Mouse (Mus musculus): ENCODE results near the gene Dnaja3. TPM values are rescaled to one million over a fixed set of nuclear protein-coding genes. Genes with fewer than 3 reads are reported as not detected.
"Not testable (repeated sequence)": the region's sequence is repeated elsewhere in the genome, so short reads cannot be mapped to it uniquely, and the experiment has no call there.

Gene Dnaja3
- polyA plus RNA-seq, 1 experiment from 2014 or later: 71.9 TPM

DNA sequence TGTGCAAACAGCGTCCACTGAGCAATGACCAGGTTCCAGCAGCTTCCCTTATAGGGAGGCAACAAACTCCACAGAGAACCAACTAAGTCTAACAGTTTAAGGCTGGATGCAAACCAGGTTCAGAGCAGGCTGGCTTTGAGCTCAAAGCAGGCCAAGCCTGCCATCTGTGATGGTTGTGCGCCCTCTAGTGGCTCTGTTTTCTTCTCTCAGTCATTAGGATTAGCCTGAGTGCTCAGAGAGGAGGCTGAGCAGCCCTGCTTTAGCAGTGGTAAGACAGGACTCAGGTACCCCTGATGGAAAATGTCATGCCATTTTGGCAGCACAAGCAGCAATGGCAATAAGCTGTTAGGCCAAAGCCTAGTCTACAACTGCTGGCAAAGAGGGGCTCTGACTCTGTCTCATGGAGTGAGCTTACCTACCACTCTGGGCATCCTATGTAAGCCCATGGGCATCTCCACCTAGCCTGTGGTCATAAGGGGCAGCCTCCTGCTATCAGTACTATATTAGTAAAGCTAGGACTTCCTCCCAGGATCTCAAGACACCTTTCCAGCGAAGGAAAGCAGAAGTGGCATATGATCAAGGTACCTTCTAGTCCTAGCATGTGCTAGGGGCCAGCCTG, 27.5 kb downstream of the Dnaja3 start:
- no peaks in the 10 kb centered on the region for H3K4me1 ChIP-seq (ENCODE audit: control insufficient read depth, insufficient read depth, low read depth, low read length)
- no peak overlapping the region for H3K4me2 ChIP-seq (ENCODE audit: low read length)
- WGBS: 22% methylated on average over 3 of the region's 3 CpGs
- peaks cover 10% of the 10 kb centered on the region; the same call in 1 of the 2 replicates for H3K36me3 ChIP-seq (ENCODE audit: control insufficient read depth, insufficient read depth, low read length)
- no peak overlapping the region for H3K4me3 ChIP-seq (ENCODE audit: low read length)
- no peak overlapping the region for H3K9ac ChIP-seq (ENCODE audit: low read depth, low read length)
- no peak overlapping the region for H3K27ac ChIP-seq (ENCODE audit: low read depth, low read length)
- peak; percentile 93 for ATAC-seq
- H3K27me3 ChIP-seq (replicated peaks; ENCODE audit: control insufficient read depth, insufficient read depth, low read length): no peaks in the 10 kb centered on the region
- no peaks in the 10 kb centered on the region for H3K9me3 ChIP-seq (ENCODE audit: control insufficient read depth, low read length)

GRCm38 (mm10) chr16:4670317-4670716, 30.5 kb downstream of the Dnaja3 start:
- ATAC-seq: no peak
- 87% methylated on average over 5 of the region's 5 CpGs for WGBS
- no peaks in the 10 kb centered on the region for H3K9me3 ChIP-seq (ENCODE audit: control insufficient read depth, low read length)
- no peak overlapping the region for H3K4me2 ChIP-seq (ENCODE audit: low read length)
- H3K4me1 ChIP-seq (ENCODE audit: control insufficient read depth, insufficient read depth, low read depth, low read length): no peaks in the 10 kb centered on the region
- H3K27me3 ChIP-seq (replicated peaks; ENCODE audit: control insufficient read depth, insufficient read depth, low read length): no peaks in the 10 kb centered on the region
- peaks cover 13% of the 10 kb centered on the region; the same call in 1 of the 2 replicates for H3K36me3 ChIP-seq (ENCODE audit: control insufficient read depth, insufficient read depth, low read length)
- H3K27ac ChIP-seq (ENCODE audit: low read depth, low read length): no peak overlapping the region
- H3K4me3 ChIP-seq (ENCODE audit: low read length): no peak overlapping the region
- no peak overlapping the region for H3K9ac ChIP-seq (ENCODE audit: low read depth, low read length)

GRCm38 (mm10) chr16:4674091-4674490, 34.3 kb downstream of the Dnaja3 start:
- 85% methylated on average over 4 of the region's 4 CpGs for WGBS
- peaks cover 9% of the 10 kb centered on the region for H3K4me1 ChIP-seq (ENCODE audit: control insufficient read depth, insufficient read depth, low read depth, low read length)
- 0 out of 2 replicates have a peak, but pooled peaks cover 2% of the 10 kb centered on the region for H3K36me3 ChIP-seq (ENCODE audit: control insufficient read depth, insufficient read depth, low read length)
- H3K9ac ChIP-seq (ENCODE audit: low read depth, low read length): no peak overlapping the region
- no peak overlapping the region for H3K27ac ChIP-seq (ENCODE audit: low read depth, low read length)
- H3K4me2 ChIP-seq (ENCODE audit: low read length): no peak overlapping the region
- H3K4me3 ChIP-seq (ENCODE audit: low read length): no peak overlapping the region
- no peak for ATAC-seq
- H3K9me3 ChIP-seq (ENCODE audit: control insufficient read depth, low read length): no peaks in the 10 kb centered on the region
- no peaks in the 10 kb centered on the region for H3K27me3 ChIP-seq (replicated peaks; ENCODE audit: control insufficient read depth, insufficient read depth, low read length)

DNA sequence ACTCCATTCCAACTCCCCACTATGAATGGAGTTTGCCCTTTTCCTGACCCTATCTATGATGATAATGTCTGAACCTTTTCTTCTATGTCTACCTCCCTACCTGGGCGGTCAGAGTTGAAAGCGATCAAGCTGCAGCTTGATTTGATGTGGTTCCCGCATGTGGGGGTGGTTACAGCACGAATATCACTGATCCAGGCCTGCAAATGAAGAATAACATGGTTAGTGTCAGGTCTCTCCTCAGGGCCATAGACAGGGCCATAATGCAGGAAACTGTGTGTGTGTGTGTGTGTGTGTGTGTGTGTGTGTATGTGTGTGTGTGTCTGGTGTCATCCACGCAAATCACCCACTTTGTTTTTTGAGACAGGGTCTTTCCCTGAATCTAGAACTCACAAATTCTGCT, 37.0 kb downstream of the Dnaja3 start:
- no peak overlapping the region for H3K4me2 ChIP-seq (ENCODE audit: low read length)
- no peak for ATAC-seq
- peaks cover 11% of the 10 kb centered on the region for H3K4me1 ChIP-seq (ENCODE audit: control insufficient read depth, insufficient read depth, low read depth, low read length)
- H3K27ac ChIP-seq (ENCODE audit: low read depth, low read length): no peak overlapping the region
- 0 out of 2 replicates have a peak, but pooled peaks cover 2% of the 10 kb centered on the region for H3K36me3 ChIP-seq (ENCODE audit: control insufficient read depth, insufficient read depth, low read length)
- no peak overlapping the region for H3K4me3 ChIP-seq (ENCODE audit: low read length)
- H3K9me3 ChIP-seq (ENCODE audit: control insufficient read depth, low read length): no peaks in the 10 kb centered on the region
- H3K27me3 ChIP-seq (replicated peaks; ENCODE audit: control insufficient read depth, insufficient read depth, low read length): no peaks in the 10 kb centered on the region
- no peak overlapping the region for H3K9ac ChIP-seq (ENCODE audit: low read depth, low read length)
- 95% methylated on average over 5 of the region's 5 CpGs for WGBS

DNA sequence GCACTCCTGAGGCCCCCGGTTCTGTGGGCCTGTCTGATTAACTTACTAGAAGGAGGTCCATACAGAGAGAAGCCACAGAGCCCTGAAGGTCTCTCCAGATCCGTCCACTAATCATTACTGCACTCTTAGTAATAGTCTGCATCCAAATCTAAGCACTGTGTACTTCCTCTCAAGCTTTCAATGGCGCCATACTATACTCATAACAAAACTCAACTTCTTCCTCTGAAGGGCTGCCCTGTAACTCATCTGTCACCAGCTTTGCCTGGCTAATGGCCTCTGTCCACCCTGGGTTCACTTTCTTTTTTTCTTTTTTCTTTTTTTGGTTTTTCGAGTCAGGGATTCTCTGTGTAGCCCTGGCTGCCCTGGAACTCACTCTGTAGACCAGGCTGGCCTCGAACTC, 38.3 kb downstream of the Dnaja3 start:
- H3K27ac ChIP-seq (ENCODE audit: low read depth, low read length): no peak overlapping the region
- H3K36me3 ChIP-seq (ENCODE audit: control insufficient read depth, insufficient read depth, low read length): 0 out of 2 replicates have a peak, but pooled peaks cover 2% of the 10 kb centered on the region
- no peak overlapping the region for H3K9ac ChIP-seq (ENCODE audit: low read depth, low read length)
- ATAC-seq: no peak
- H3K4me1 ChIP-seq (ENCODE audit: control insufficient read depth, insufficient read depth, low read depth, low read length): peaks cover 13% of the 10 kb centered on the region
- H3K4me3 ChIP-seq (ENCODE audit: low read length): no peak overlapping the region
- H3K9me3 ChIP-seq (ENCODE audit: control insufficient read depth, low read length): no peaks in the 10 kb centered on the region
- 87% methylated on average over 5 of the region's 5 CpGs for WGBS
- H3K27me3 ChIP-seq (replicated peaks; ENCODE audit: control insufficient read depth, insufficient read depth, low read length): no peaks in the 10 kb centered on the region
- no peak overlapping the region for H3K4me2 ChIP-seq (ENCODE audit: low read length)

- no peaks in the 10 kb centered on the region for H3K27me3 ChIP-seq (replicated peaks; ENCODE audit: control insufficient read depth, insufficient read depth, low read length)
- peaks cover 16% of the 10 kb centered on the region for H3K4me1 ChIP-seq (ENCODE audit: control insufficient read depth, insufficient read depth, low read depth, low read length)
- peak within 1 kb of the TSS; percentile 39 for H3K27ac ChIP-seq (ENCODE audit: low read depth, low read length)
- ATAC-seq: peak; percentile 90
- peak within 1 kb of the TSS; percentile 80 for H3K9ac ChIP-seq (ENCODE audit: low read depth, low read length)
- H3K36me3 ChIP-seq (ENCODE audit: control insufficient read depth, insufficient read depth, low read length): 0 out of 2 replicates have a peak, but pooled peaks cover 2% of the 10 kb centered on the region
- no peaks in the 10 kb centered on the region for H3K9me3 ChIP-seq (ENCODE audit: control insufficient read depth, low read length)
- under 1% methylated on average over 47 of the region's 47 CpGs for WGBS
- peak within 1 kb of the TSS; percentile 77 for H3K4me2 ChIP-seq (ENCODE audit: low read length)
- H3K4me3 ChIP-seq (ENCODE audit: low read length): peak within 1 kb of the TSS; percentile 77
These were observed 39.6 kb downstream of the Dnaja3 start, which contains the start of gene Coro7 for GRCm38 (mm10) chr16:4679121-4680018. TSS of gene Coro7 (minus strand) at chr16:4679777.

- not testable (repeated sequence) for H3K27me3 ChIP-seq (replicated peaks; ENCODE audit: control insufficient read depth, insufficient read depth, low read length); ATAC-seq; H3K4me3 ChIP-seq (ENCODE audit: low read length); H3K36me3 ChIP-seq (ENCODE audit: control insufficient read depth, insufficient read depth, low read length); H3K27ac ChIP-seq (ENCODE audit: low read depth, low read length); H3K9ac ChIP-seq (ENCODE audit: low read depth, low read length); H3K9me3 ChIP-seq (ENCODE audit: control insufficient read depth, low read length); H3K4me2 ChIP-seq (ENCODE audit: low read length)
- peaks cover 24% of the 10 kb centered on the region for H3K4me1 ChIP-seq (ENCODE audit: control insufficient read depth, insufficient read depth, low read depth, low read length)
- 91% methylated on average over 3 of the region's 3 CpGs for WGBS
These were observed 41.2 kb downstream of the Dnaja3 start for GRCm38 (mm10) chr16:4680922-4681455.

DNA sequence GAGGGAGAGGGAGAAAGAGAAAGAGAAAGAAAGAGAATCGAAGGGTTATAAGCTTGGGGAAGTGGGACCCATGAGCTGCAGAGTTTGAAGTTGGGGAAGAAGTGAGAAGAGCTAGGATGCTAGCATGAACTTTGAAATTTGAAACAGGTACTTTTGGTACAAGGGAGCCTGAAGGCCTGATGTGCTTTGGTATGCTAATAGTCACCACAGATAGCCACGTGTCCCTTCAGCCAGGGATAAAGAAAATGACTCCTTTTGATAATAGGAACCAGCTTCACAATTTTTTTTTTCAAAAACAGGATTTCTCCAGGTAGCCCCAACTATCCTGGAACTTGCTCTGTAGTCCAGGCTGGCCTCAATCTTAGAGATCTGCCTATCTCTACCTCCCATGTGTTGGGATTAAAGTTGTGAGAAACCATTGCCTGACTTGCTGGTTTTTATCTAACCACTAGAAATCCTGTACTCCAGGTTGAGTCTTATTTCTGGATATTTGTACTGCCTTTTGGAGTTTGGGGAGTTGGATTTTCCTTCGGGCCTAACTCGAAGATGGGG, 42.9 kb downstream of the Dnaja3 start:
- no peaks in the 10 kb centered on the region for H3K27me3 ChIP-seq (replicated peaks; ENCODE audit: control insufficient read depth, insufficient read depth, low read length)
- no peak overlapping the region for H3K4me3 ChIP-seq (ENCODE audit: low read length)
- no peak for ATAC-seq
- H3K36me3 ChIP-seq (ENCODE audit: control insufficient read depth, insufficient read depth, low read length): peaks cover 2% of the 10 kb centered on the region; the same call in 1 of the 2 replicates
- 80% methylated on average over 4 of the region's 4 CpGs for WGBS
- no peaks in the 10 kb centered on the region for H3K9me3 ChIP-seq (ENCODE audit: control insufficient read depth, low read length)
- peak overlapping the region; percentile 75 for H3K4me2 ChIP-seq (ENCODE audit: low read length)
- H3K9ac ChIP-seq (ENCODE audit: low read depth, low read length): no peak overlapping the region
- H3K4me1 ChIP-seq (ENCODE audit: control insufficient read depth, insufficient read depth, low read depth, low read length): peaks cover 24% of the 10 kb centered on the region
- H3K27ac ChIP-seq (ENCODE audit: low read depth, low read length): no peak overlapping the region; the same call in 1 of the 2 replicates
